Mouse (Mus musculus): ENCODE measurements around the gene Daxx. TPM values are rescaled to one million over a fixed set of nuclear protein-coding genes. Genes with fewer than 3 reads are reported as not detected.
"Not testable (repeated sequence)": the region's sequence is repeated elsewhere in the genome, so short reads cannot be mapped to it uniquely, and the experiment has no call there.

Gene Daxx
- total RNA-seq, 2 experiments from 2014 or later, result 25.4 to 26.3 TPM

DNA sequence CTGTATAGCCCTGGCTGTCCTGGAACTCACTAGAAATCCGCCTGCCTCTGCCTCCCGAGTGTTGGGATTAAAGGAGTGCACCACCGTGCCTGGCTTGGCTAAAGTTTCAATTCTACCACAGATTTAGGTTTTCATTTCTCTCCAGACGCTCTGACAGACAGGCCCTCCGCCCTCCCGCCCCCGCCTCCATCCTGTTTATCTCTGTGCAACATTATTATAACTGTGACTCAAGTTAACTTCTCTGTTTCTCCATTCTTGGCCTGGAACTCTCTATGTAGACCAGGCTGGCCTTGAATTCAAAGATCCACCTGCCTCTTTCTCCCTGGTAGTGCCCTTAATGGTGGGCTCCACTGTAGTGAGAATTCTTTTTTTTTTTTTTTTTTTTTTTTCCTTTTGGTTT is 6.7 kb upstream of the Daxx start:
- no peak for DNase-seq

DNA sequence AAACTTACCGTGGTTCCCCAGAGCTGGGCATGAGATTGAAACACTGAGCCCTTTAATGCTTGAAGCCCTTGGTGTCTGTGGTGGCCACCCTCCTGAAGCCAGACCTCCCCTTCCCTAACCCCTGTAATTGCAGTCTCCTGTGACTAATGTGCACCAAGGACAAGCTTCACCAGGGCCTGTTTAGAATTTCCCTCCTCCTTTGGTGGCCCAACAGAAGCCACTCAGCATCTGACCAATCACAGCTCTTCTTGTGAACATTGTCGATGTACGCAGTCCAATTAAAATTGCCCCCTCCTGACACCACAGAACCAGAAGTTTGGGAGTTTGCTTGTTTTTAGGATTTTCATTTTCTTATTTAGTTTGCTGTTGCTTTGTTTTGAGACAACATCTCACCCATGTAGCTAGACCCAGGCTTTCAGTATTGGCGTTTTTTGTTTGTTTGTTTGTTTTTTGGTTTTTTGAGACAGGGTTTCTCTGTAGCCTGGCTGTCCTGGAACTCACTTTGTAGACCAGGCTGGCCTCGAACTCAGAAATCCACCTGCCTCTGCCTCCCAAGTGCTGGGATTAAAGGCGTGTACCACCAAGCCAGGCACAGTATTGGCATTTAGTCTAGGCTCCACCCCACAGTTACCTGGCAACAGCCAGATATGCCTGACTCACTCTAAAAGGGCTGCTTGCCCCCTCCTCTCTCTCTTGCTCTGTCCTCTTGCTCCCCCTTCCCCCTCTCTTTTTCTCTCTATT is 5.1 kb upstream of the Daxx start:
- not testable (repeated sequence) for DNase-seq

DNA sequence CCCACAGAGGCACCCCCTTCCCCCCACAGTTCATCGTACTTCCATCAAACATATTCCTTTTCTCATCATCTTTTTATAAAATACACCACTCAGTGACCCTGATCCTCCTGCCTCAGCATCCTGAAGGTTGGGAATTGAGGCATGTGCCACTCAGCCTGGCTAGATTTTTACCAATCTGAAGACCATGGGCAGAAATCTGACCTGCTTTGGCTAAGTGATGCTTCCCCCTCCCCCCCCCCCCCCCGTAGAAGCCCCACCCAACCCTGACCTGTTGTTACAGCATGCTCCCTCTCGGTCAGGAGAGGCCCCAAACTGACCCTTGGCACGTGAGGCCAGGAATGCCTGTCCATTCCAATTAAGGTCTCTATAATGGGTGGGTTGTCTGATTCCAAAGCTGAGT is 4.4 kb upstream of the Daxx start, which contains the start of gene Platr17:
Gene Platr17 (plus strand): TSS at position 301 of the 400 bp plus-strand sequence.
- not testable (repeated sequence) for DNase-seq

DNA sequence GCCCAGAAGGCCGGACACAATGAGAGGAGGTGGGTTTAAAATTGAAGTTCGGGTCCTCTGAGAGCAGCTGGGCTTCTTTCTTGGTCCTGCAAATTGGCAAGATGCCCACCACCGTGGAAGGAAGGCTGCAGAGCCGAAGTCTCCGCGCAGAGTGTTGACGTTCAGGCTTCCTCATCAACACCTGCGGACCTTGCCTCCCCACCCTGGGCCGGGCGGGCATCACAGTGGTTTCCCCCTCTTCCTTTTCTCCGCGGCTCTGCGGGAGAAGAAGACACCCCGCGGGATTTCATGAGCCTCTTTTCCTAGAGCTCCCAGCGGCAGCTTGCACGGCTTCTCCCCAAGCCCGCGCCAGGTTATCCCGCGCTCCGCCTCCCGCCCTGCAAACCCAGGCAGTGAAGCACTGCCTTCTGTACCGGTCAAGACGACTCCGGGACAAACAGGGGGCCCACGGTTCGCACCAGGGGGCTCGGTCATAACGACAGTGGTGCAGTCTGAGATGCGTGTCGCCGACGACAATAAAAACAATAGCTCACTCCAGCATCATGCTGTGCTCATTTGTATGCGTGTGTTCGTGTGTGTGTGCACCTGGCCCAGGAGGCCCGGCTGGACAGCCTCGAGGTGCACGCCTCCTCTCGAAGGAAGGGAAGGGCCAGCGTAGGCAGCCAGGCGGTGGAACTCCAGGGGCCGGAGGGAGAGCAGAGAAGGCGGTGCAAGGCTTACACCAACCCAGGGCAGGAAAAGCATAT is 710 bp upstream of the Daxx start:
- peak; percentile 57 for DNase-seq

DNA sequence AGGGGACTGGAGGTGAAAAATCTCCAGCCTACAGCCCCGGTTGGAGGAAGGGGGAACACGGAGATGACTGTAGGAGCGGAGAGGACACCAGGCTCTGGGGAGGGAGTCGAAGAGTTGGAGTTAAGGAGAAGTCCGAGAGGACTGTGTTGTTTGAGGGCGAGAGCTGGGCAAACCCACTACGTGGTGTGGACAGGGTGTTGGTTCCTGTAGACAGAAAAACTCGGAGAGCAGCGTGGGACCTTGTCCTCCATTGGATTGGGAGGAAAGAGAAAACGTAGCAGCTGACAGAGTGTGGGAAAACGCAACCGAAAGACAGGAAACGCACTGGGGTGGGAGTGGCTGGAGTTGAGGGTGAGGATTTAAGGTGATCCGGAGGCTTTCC is 646 bp downstream of the Daxx start:
- peak; percentile 75 for DNase-seq

DNA sequence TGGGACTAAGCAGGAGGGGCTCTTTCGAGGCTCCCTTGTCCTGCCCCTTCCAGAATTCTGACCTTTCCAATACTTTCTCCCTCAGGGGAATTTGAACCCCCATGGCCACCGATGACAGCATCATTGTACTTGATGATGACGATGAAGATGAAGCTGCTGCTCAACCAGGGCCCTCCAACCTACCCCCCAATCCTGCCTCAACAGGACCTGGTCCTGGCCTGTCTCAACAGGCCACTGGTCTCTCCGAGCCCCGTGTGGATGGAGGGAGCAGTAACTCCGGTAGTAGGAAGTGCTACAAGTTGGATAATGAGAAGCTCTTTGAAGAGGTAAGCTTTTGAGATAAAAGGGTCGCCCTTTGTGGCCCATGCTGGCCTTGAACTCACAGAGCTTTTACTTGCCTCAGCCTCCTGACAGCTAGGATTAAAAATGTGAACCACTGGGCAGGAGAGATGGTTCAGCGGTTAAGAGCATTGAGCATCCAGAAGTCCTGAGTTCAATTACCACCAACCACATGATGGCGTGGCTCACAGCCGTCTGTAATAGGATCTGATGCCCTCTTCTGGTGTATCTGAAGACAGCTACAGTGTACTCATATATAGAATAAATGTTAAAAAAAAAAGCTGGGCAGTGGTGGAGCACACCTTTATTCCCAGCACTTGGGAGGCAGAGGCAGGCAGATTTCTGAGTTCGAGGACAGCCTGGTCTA is 1.3 kb downstream of the Daxx start:
- no peak for DNase-seq

DNA sequence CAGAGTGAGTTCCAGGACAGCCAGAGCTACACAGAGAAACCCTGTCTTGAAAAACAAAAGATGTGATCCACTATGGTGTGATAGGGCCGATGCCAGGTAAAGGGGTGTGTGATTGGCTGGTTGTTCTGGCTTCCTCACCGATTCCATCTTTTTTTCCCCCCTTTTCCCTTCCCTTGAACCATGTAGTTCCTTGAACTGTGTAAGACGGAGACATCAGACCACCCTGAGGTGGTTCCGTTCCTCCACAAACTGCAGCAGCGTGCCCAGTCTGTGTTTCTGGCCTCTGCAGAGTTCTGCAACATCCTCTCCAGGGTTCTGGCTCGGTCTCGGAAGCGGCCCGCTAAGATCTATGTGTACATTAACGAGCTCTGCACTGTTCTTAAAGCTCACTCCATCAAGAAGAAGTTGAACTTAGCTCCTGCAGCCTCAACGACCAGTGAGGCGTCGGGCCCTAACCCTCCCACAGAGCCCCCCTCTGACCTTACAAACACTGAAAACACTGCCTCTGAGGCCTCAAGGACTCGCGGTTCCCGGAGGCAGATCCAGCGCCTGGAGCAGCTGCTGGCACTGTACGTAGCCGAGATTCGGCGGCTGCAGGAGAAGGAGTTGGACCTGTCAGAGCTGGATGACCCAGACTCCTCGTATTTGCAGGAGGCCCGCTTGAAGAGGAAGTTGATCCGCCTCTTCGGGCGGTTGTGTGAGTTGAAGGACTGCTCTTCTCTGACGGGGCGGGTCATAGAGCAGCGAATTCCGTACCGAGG is 2.0 kb downstream of the Daxx start:
- DNase-seq, result no peak

DNA sequence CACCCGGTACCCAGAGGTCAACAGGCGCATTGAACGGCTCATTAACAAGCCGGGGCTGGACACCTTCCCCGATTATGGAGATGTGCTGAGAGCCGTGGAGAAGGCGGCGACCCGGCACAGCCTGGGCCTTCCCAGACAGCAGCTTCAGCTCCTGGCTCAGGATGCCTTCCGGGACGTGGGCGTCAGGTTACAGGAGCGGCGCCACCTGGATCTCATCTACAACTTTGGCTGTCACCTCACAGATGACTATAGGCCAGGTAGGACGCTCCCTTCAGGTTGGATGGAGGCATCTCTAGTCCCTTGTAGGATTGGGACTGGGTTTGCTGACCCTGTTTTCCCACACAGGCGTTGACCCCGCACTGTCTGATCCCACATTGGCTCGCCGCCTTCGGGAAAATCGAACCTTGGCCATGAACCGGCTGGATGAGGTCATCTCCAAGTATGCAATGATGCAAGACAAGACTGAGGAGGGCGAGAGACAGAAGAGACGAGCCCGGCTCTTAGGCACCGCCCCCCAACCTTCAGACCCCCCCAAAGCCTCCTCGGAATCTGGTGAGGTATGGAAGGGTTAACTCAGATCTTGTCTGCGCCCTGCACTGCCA is 2.7 kb downstream of the Daxx start:
- DNase-seq, result no peak

DNA sequence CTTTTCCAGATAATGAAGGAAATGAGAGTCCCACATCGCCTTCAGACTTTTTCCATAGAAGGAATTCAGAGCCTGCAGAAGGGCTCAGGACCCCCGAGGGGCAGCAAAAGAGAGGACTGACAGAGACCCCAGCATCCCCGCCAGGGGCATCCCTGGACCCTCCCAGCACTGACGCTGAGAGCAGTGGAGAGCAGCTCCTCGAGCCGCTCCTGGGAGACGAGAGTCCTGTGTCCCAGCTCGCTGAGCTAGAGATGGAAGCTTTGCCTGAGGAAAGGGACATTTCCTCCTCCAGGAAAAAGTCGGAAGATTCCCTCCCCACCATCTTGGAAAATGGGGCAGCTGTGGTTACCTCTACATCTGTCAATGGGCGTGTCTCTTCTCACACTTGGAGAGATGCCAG is 4.0 kb downstream of the Daxx start:
- DNase-seq, result no peak

DNA sequence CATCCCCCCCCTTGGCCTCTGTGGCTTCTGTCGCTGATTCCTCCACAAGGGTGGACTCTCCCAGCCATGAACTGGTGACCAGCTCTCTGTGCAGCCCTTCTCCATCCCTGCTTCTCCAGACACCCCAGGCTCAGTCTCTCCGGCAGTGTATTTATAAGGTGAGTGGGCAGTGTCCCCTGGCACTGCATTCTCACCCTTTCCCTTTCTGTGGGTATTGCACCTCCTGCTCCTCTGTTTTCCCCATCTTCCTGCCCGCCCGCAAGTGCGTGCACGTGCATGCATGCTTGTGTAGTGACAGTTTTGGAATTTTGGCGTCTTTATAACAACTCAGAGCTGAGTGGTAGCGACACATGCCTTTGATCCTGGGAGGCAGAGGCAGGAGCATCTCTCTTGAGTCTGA is 4.7 kb downstream of the Daxx start:
- no peak for DNase-seq

DNA sequence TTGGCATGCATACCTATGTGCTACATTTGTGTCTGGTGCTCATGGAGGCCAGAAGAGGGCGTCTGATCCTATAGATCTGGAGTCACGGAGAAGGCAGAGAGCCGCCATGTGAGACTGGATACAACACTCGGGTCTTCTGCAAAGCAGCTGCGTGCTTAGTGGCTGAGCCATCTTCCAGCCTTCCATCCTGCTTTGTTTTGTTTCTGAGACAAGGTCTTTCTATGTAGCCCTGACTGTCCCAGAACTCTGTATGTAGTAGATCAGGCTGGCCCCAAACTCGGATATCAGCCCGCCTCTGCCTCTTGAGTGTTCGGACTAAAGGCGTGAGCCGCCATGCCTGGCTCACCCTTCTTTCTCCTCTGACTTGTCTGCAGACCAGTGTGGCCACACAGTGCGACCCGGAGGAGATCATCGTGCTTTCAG is 5.8 kb downstream of the Daxx start:
- no peak for DNase-seq

DNA sequence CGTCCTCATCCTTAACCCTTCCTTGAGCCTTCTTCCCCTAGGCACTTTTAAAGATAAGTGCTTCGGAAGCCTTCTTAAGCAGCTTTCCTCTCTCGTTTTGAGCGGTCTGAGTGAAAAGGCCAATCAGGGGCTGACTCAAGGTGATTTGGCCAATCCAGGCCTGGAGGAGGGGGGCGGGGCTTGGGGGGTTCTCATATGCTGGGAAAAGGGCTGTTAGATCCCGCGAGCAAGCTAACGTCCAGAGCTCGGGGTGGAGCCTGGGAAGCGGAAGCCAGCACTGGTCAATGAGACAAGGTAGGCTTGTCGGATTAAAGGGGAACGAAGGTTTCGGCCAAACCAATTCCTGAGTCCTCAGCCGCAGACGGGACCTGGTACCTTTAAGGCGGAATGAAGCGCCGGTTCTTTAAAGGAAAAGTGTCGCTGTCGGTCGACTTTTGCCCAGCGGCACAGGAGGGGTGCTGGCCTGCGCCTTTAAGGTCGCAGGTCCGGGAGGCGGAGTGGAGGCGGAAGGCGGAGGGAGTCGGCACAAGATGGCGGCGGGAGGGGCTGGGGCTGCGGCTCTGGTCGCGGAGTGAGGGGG is 6.5 kb downstream of the Daxx start, which contains the start of the genes Tapbp and Zbtb22:
Gene Tapbp (plus strand): TSS at position 229 of the 580 bp plus-strand sequence.
Gene Zbtb22 (plus strand): TSS at position 234 of the 580 bp plus-strand sequence.
- DNase-seq, result peak; percentile 96

DNA sequence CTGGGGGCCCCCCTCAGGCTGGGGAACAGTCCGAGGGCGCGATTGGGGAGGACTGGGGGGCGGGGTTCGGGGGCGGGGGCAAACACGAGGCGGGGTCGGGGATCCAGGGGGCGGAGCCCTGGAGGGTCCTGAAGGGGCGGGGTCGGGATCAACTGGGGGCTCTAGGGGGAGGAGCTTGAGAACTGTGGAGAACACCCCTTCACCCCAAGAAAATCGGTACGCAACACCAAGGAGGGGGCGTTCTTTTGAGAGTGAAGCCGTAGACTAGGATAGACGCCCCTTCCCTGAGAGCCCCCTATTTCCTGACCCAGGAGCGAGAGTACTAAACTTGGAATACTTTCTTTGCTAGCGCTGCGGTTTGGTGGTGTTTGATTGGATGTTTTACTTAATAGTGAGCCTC is 7.1 kb downstream of the Daxx start:
- DNase-seq, result no peak

DNA sequence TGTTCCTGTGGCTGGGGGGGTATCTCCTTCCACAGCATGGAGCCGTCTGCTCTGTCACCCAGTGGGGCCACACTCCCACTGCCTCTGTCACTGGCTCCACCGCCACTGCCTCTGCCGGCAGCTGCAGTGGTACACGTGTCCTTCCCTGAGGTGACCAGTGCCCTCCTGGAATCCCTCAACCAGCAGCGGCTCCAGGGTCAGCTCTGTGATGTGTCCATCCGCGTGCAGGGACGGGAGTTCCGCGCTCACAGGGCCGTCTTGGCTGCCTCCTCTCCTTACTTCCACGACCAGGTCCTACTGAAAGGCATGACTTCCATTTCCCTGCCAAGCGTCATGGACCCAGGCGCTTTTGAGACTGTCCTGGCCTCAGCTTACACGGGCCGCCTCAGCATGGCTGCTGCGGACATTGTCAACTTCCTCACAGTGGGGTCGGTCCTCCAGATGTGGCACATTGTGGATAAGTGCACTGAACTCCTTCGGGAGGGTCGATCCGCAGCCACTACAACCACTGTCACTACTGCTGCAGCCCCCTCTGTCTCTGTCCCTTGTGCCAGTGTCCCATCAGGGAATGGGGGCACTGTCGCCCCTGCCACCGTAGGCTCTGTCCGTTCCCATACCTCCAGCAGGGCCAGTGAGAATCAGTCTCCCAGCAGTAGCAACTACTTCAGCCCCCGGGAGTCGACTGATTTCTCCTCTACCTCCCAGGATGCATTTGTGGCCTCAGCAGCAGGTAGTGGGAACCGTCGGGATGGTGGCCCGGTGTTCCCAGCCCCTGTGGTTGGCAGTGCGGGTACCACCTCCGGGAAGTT is 7.8 kb downstream of the Daxx start:
- DNase-seq, result no peak

DNA sequence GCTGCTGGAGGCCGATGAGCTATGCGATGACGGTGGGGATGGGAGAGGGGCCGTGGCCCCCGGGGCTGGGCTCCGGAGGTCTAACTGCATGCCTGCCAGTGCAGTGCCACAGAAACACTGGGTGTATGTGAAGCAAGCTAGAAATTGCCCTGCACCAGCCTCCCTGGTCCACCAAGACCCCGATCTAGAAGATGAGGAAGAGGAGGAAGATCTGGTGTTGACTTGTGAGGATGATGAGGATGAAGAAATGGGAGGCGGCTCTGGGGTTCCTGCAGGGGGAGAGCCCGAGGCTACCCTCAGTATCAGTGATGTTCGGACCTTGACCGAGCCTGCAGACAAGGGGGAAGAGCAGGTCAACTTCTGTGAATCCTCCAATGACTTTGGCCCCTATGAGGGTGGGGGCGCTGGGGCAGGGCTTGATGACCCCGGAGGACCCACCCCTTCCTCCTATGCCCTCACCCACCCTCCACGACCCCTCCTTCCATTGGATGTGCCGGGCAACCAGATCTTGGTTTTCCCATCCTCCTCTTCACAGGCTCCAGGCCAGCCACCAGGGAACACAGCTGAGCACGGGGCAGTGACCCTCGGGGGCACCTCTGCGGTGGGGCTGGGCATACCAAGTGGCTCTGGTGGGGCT is 8.6 kb downstream of the Daxx start:
- no peak for DNase-seq

DNA sequence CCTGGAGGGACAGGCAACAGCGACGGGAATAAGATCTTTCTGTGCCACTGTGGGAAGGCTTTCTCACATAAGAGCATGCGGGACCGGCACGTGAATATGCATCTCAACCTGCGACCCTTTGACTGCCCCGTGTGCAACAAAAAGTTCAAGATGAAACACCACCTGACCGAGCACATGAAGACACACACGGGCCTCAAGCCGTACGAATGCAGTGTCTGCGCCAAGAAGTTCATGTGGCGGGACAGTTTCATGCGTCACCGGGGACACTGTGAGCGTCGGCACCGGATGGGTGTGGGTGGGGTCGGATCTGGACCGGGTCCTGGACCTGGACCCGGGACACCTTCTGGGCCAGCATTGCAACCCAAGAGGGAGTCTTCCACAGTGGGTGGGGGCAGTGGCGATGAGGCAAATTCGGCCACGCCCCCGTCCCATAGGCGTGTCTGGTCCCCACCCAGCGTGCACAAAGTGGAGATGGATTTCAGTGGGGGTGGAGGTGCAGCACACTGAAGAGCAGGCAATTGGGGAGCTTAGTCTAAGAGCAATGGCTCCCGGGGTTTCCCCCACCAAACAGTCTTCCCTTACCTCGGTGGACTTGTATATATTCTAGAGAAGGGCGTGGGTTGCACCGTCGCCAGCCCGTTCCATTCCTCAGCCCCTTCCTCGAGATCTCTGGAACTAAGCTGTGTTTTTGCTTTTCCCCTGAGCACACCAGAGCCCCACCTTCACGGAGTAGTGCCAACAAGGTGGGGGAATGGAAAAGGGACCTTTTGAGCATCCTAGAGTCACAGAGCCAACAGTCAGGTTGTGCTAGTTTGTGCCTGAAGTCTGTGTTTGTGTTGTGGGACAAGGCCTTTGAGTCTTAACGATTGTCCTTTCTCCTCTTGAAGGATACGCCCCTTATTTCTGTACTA is 9.3 kb downstream of the Daxx start:
- no peak for DNase-seq

DNA sequence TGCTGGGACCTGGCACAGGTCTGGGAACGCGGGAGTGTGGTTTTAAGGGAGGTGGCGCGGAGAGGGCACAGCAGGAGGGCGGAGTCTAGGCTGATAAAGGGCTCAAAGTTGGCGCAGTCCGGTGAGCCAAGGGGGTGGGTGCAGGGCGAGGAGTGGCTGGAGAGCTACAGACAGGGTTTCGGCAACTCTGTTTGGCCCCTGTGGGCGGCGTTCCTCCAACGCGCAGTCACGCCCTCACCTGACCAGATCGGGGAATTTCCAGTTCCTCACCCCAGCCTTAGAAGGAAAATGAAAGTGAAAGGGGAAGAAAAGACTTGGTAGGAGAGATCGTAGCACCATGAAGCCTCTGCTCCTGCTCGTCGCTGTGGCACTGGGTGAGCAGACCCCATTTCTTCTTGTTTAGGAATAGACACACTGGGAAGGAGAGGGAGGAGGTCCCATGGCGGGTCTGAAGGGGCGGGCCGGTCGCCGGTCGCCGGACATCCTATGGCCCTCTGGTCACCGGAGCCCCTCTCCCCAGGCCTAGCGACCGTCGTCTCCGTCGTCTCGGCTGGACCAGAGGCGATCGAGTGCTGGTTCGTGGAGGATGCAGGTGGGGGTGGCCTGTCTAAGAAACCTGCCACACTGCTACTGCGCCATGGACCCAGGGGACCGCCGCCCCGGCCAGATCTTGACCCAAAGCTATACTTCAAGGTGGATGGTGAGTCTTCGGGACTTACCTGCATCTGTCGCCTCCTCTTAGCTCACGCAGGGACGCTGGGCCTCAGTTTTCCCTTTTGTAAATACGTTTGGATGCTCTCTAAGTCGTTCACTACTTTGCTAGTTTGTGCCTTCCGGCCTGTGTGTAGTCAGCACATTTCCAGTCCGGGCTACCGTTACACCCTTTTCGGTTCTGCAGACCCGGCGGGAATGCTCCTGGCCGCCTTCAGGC is 10.4 kb downstream of the Daxx start:
- DNase-seq, result peak; percentile 91

All from adrenal gland, postnatal 10 days (tissue).